Comparison of ENCODE assay signal across 25 mouse cellular contexts in the genomic region with DNA sequence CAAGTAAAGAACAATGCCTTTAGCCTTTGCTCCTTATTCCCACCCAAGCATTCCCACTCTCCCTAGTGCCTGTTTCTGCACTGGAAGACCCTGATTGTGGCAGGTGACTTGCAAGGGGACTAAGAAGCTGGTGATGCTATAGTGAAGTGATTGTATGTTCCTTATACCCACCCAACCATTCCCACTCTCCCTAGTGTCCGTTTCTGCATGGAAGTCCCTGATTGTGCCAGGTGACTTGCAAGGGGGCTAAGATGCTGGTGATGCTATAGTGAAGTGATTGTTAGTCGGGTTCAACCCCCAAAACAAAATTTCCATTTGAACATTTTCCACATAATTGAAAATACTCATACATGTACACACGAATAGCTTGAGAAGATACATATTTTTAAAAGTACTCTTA.
DNase-seq lines count a peak whose midpoint lies in the region; ATAC-seq and TF ChIP-seq lines count a peak whose summit lies in the region.
"Had no signal": no experiment of that assay in that cellular context is flagged by ENCODE, and none has a peak within 500 bp of the region (broad histone marks: within the 10 kb centered on the region; RNA-seq: fewer than 3 reads in every experiment).

No protein-coding gene starts in this region.

- H3K4me1 ChIP-seq in forebrain, embryonic 16.5 days (replicated peaks; ENCODE audit: control insufficient read depth, insufficient read depth, low read length), result peaks cover 6% of the 10 kb centered on the region; the same call in 1 of the 2 replicates
- H3K4me1 ChIP-seq in forebrain, embryonic 11.5 days (replicated peaks; ENCODE audit: control insufficient read depth, insufficient read depth, low read length), result no peaks in the 10 kb centered on the region
- 0 out of 2 replicates have a peak, but pooled peaks cover 7% of the 10 kb centered on the region for H3K4me1 ChIP-seq in hindbrain, embryonic 14.5 days (replicated peaks; ENCODE audit: control insufficient read depth, insufficient read depth, low read length)
- peaks cover 4% of the 10 kb centered on the region; the same call in 1 of the 2 replicates for H3K4me1 ChIP-seq in hindbrain, embryonic 16.5 days (ENCODE audit: control insufficient read depth, insufficient read depth, low read depth, low read length)
- H3K4me1 ChIP-seq in neural tube, embryonic 14.5 days (ENCODE audit: control insufficient read depth, insufficient read depth, low read length), result no peaks in the 10 kb centered on the region
- H3K4me1 ChIP-seq in midbrain, postnatal 0 days (ENCODE audit: insufficient read depth, low read length), result peaks cover 6% of the 10 kb centered on the region; the same call in 1 of the 2 replicates
- H3K4me1 ChIP-seq: embryonic facial prominence, embryonic 12.5 days; embryonic facial prominence, embryonic 15.5 days; heart, embryonic 12.5 days; heart, embryonic 15.5 days; intestine, embryonic 15.5 days had no signal

- no peak overlapping the region for H3K9ac ChIP-seq in forebrain, embryonic 16.5 days (replicated peaks; ENCODE audit: low read depth, low read length)
- H3K9ac ChIP-seq in forebrain, embryonic 11.5 days (ENCODE audit: low read length), result no peak overlapping the region
- no peak overlapping the region for H3K9ac ChIP-seq in hindbrain, embryonic 14.5 days
- no peak overlapping the region for H3K9ac ChIP-seq in hindbrain, embryonic 16.5 days (ENCODE audit: low read depth, low read length)
- H3K9ac ChIP-seq in neural tube, embryonic 14.5 days (replicated peaks; ENCODE audit: low read depth, low read length), result no peak overlapping the region
- no peak overlapping the region for H3K9ac ChIP-seq in midbrain, postnatal 0 days (replicated peaks; ENCODE audit: low read length, poor library complexity, severe bottlenecking)
- H3K9ac ChIP-seq: embryonic facial prominence, embryonic 12.5 days; embryonic facial prominence, embryonic 15.5 days; heart, embryonic 12.5 days; heart, embryonic 15.5 days; hindbrain, embryonic 15.5 days; intestine, embryonic 15.5 days had no signal

- H3K36me3 ChIP-seq in forebrain, embryonic 16.5 days (ENCODE audit: control insufficient read depth, insufficient read depth), result no peaks in the 10 kb centered on the region
- H3K36me3 ChIP-seq in forebrain, embryonic 11.5 days (ENCODE audit: control insufficient read depth, insufficient read depth, low read length), result no peaks in the 10 kb centered on the region
- no peaks in the 10 kb centered on the region for H3K36me3 ChIP-seq in hindbrain, embryonic 14.5 days (replicated peaks; ENCODE audit: control insufficient read depth, insufficient read depth)
- H3K36me3 ChIP-seq in hindbrain, embryonic 16.5 days (ENCODE audit: control insufficient read depth, insufficient read depth, low read length), result no peaks in the 10 kb centered on the region
- no peaks in the 10 kb centered on the region for H3K36me3 ChIP-seq in neural tube, embryonic 14.5 days (ENCODE audit: control insufficient read depth, insufficient read depth, low read length)
- no peaks in the 10 kb centered on the region for H3K36me3 ChIP-seq in midbrain, postnatal 0 days (ENCODE audit: insufficient read depth, low read length)
- H3K36me3 ChIP-seq: embryonic facial prominence, embryonic 12.5 days; embryonic facial prominence, embryonic 15.5 days; heart, embryonic 12.5 days; heart, embryonic 15.5 days; hindbrain, embryonic 15.5 days; intestine, embryonic 15.5 days had no signal

- H3K27me3 ChIP-seq in forebrain, embryonic 16.5 days (replicated peaks; ENCODE audit: control insufficient read depth, insufficient read depth, low read length), result no peaks in the 10 kb centered on the region
- H3K27me3 ChIP-seq in forebrain, embryonic 11.5 days (ENCODE audit: control insufficient read depth, insufficient read depth, low read length), result no peaks in the 10 kb centered on the region
- no peaks in the 10 kb centered on the region for H3K27me3 ChIP-seq in hindbrain, embryonic 14.5 days (ENCODE audit: control insufficient read depth, insufficient read depth, low read length)
- no peaks in the 10 kb centered on the region for H3K27me3 ChIP-seq in hindbrain, embryonic 16.5 days (replicated peaks; ENCODE audit: control insufficient read depth, insufficient read depth, low read length)
- H3K27me3 ChIP-seq in neural tube, embryonic 14.5 days (ENCODE audit: control insufficient read depth, insufficient read depth, low read length), result no peaks in the 10 kb centered on the region
- H3K27me3 ChIP-seq in midbrain, postnatal 0 days (ENCODE audit: insufficient read depth, low read length), result no peaks in the 10 kb centered on the region
- H3K27me3 ChIP-seq: embryonic facial prominence, embryonic 12.5 days; embryonic facial prominence, embryonic 15.5 days; heart, embryonic 12.5 days; heart, embryonic 15.5 days; hindbrain, embryonic 15.5 days; intestine, embryonic 15.5 days had no signal

- H3K9me3 ChIP-seq in forebrain, embryonic 16.5 days (ENCODE audit: control insufficient read depth, low read length), result no peaks in the 10 kb centered on the region
- no peaks in the 10 kb centered on the region for H3K9me3 ChIP-seq in forebrain, embryonic 11.5 days (ENCODE audit: control insufficient read depth, low read length)
- no peaks in the 10 kb centered on the region for H3K9me3 ChIP-seq in hindbrain, embryonic 14.5 days (ENCODE audit: control insufficient read depth, low read length)
- H3K9me3 ChIP-seq in hindbrain, embryonic 16.5 days (ENCODE audit: control insufficient read depth, low read length), result no peaks in the 10 kb centered on the region
- H3K9me3 ChIP-seq in neural tube, embryonic 14.5 days (ENCODE audit: control insufficient read depth, low read length), result no peaks in the 10 kb centered on the region
- no peaks in the 10 kb centered on the region for H3K9me3 ChIP-seq in midbrain, postnatal 0 days (ENCODE audit: low read length)
- H3K9me3 ChIP-seq: embryonic facial prominence, embryonic 12.5 days; embryonic facial prominence, embryonic 15.5 days; heart, embryonic 12.5 days; heart, embryonic 15.5 days; hindbrain, embryonic 15.5 days; intestine, embryonic 15.5 days had no signal

- H3K4me2 ChIP-seq in forebrain, embryonic 16.5 days (ENCODE audit: low read length), result no peak overlapping the region
- no peak overlapping the region for H3K4me2 ChIP-seq in forebrain, embryonic 11.5 days (ENCODE audit: low read depth, low read length, severe bottlenecking)
- no peak overlapping the region for H3K4me2 ChIP-seq in hindbrain, embryonic 14.5 days (replicated peaks)
- no peak overlapping the region for H3K4me2 ChIP-seq in hindbrain, embryonic 16.5 days (ENCODE audit: low read length)
- no peak overlapping the region for H3K4me2 ChIP-seq in neural tube, embryonic 14.5 days (ENCODE audit: low read depth, low read length)
- no peak overlapping the region for H3K4me2 ChIP-seq in midbrain, postnatal 0 days (ENCODE audit: low read depth, low read length, poor library complexity, severe bottlenecking)
- H3K4me2 ChIP-seq: embryonic facial prominence, embryonic 12.5 days; embryonic facial prominence, embryonic 15.5 days; heart, embryonic 12.5 days; heart, embryonic 15.5 days; intestine, embryonic 15.5 days had no signal

- no peak for TF ChIP-seq CTCF in midbrain, postnatal 0 days (IDR thresholded peaks at IDR 0.05)

- ATAC-seq in forebrain, embryonic 16.5 days, result peak; percentile 62
- no peak for ATAC-seq in forebrain, embryonic 11.5 days (replicated peaks; ENCODE audit: low FRiP score)
- ATAC-seq in hindbrain, embryonic 14.5 days (ENCODE audit: low FRiP score), result no peak
- no peak; the same call in 1 of the 2 replicates for ATAC-seq in hindbrain, embryonic 16.5 days
- 0 out of 2 replicates have a peak, but pooled peaks have one; percentile 28 for ATAC-seq in neural tube, embryonic 14.5 days (ENCODE audit: low read depth)
- no peak for ATAC-seq in midbrain, postnatal 0 days (ENCODE audit: low FRiP score)
- ATAC-seq in megakaryocyte progenitor cell, adult 5-6 weeks (replicated peaks; ENCODE audit: poor library complexity), result no peak
- ATAC-seq: CD4-positive, CD25-positive, alpha-beta regulatory T cell, adult 4 months; intestine, embryonic 15.5 days had no signal

- WGBS in forebrain, embryonic 16.5 days, result 80% methylated on average over 3 of the region's 3 CpGs
- WGBS in forebrain, embryonic 11.5 days, result 77% methylated on average over 3 of the region's 3 CpGs
- WGBS in hindbrain, embryonic 14.5 days, result 87% methylated on average over 3 of the region's 3 CpGs
- WGBS in hindbrain, embryonic 16.5 days, result 83% methylated on average over 3 of the region's 3 CpGs
- WGBS in neural tube, embryonic 14.5 days, result 93% methylated on average over 3 of the region's 3 CpGs
- WGBS in midbrain, postnatal 0 days, result 83% methylated on average over 3 of the region's 3 CpGs

- no peak for DNase-seq in forebrain, embryonic 11.5 days (ENCODE audit: low spot score)
- no peak for DNase-seq in hindbrain, embryonic 14.5 days (ENCODE audit: low spot score)
- DNase-seq in neural tube, embryonic 10.5 days (ENCODE audit: extremely low spot score, low spot score), result no peak
- DNase-seq in midbrain, postnatal 0 days (ENCODE audit: low spot score), result no peak
- DNase-seq: adrenal gland, adult 2 months; adrenal gland, postnatal 14 days; cerebellum, adult 11 months; cerebellum, adult 2 months; cerebellum, adult 9-11 months; cerebellum, postnatal 25 days; gastrocnemius, postnatal 14 days; heart, adult 18-20 months; heart, postnatal 10 days; heart, postnatal 4 days had no signal

- H3K27ac ChIP-seq in forebrain, embryonic 16.5 days (ENCODE audit: low read length), result peak overlapping the region; percentile 56; the same call in 1 of the 2 replicates
- no peak overlapping the region for H3K27ac ChIP-seq in forebrain, embryonic 11.5 days (ENCODE audit: low read depth, low read length)
- peak overlapping the region; percentile 57; the same call in 1 of the 2 replicates for H3K27ac ChIP-seq in hindbrain, embryonic 14.5 days
- H3K27ac ChIP-seq in hindbrain, embryonic 16.5 days (ENCODE audit: low read depth, low read length), result no peak overlapping the region
- no peak overlapping the region for H3K27ac ChIP-seq in neural tube, embryonic 14.5 days (ENCODE audit: low read depth, low read length)
- H3K27ac ChIP-seq in midbrain, postnatal 0 days (ENCODE audit: low read depth, low read length), result peak overlapping the region; percentile 59
- H3K27ac ChIP-seq: embryonic facial prominence, embryonic 12.5 days; embryonic facial prominence, embryonic 15.5 days; heart, embryonic 15.5 days; intestine, embryonic 15.5 days had no signal

- no peak overlapping the region for H3K4me3 ChIP-seq in forebrain, embryonic 16.5 days (replicated peaks; ENCODE audit: low read length)
- no peak overlapping the region for H3K4me3 ChIP-seq in forebrain, embryonic 11.5 days (ENCODE audit: low read depth, low read length)
- H3K4me3 ChIP-seq in hindbrain, embryonic 14.5 days (replicated peaks; ENCODE audit: low read length), result no peak overlapping the region
- no peak overlapping the region for H3K4me3 ChIP-seq in hindbrain, embryonic 16.5 days (ENCODE audit: low read length)
- no peak overlapping the region for H3K4me3 ChIP-seq in neural tube, embryonic 14.5 days (ENCODE audit: low read depth, low read length)
- H3K4me3 ChIP-seq in midbrain, postnatal 0 days (ENCODE audit: low read depth, low read length), result no peak overlapping the region
- H3K4me3 ChIP-seq: embryonic facial prominence, embryonic 12.5 days; embryonic facial prominence, embryonic 15.5 days; heart, embryonic 12.5 days; heart, embryonic 15.5 days; hindbrain, embryonic 15.5 days; intestine, embryonic 15.5 days had no signal

Comparison
In these comparisons a context has a peak if more than half of its experiments do, and no peak if none do; other contexts are left out.
1. ATAC-seq: peak in forebrain, embryonic 16.5 days (single experiment) and neural tube, embryonic 14.5 days (single experiment); none in forebrain, embryonic 11.5 days (single experiment), hindbrain, embryonic 14.5 days (single experiment), hindbrain, embryonic 16.5 days (single experiment), midbrain, postnatal 0 days (single experiment) and megakaryocyte progenitor cell, adult 5-6 weeks (single experiment).
2. H3K27ac ChIP-seq: peak in forebrain, embryonic 16.5 days (single experiment), hindbrain, embryonic 14.5 days (single experiment) and midbrain, postnatal 0 days (single experiment); none in forebrain, embryonic 11.5 days (single experiment), hindbrain, embryonic 16.5 days (single experiment) and neural tube, embryonic 14.5 days (single experiment).